Mouse (Mus musculus): ENCODE results near the gene Tacc2.

- TF ChIP-seq CTCF (IDR thresholded peaks at IDR 0.05; ENCODE audit: low read depth) (no peak), EP300 (IDR thresholded peaks at IDR 0.05; ENCODE audit: low read depth) (no peak)
These were observed 44.7 kb downstream of the Tacc2 start for GRCm38 (mm10) chr7:130621953-130622352.
